Mouse (Mus musculus): ENCODE measurements around the gene Rtp3. TPM values are rescaled to one million over a fixed set of nuclear protein-coding genes. Genes with fewer than 3 reads are reported as not detected.

Rtp3 gene
- polyA plus RNA-seq, 1 experiment, result not detected

DNA sequence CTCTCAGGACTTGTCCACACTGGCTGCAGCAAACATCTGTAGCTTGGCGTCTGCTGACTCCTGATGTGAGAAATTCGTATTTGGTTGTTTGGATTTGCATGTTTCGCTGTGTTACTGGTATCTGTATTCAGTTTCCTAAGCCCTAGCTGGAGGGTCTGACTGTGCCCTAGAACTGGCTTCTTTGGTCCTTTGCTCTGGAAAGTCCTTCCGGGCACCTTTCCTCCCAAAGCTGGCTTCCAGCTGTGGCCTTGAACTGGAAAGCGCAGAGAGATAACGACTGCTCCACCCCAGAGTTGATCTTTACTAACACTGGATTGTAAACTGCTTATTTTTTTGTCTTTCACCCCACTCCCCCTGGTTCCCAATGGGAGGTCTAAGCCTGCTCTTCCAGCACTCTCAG, 42.5 kb downstream of the Rtp3 start:
- Histone ChIP-seq H3K4me3 (ENCODE audit: low read depth, low read length) (peak overlapping the region; percentile 59), H3K4me1 (ENCODE audit: control insufficient read depth, insufficient read depth, low read length) (peaks cover 4% of the 10 kb centered on the region), H3K27ac (ENCODE audit: insufficient read depth, low read length) (peak overlapping the region; percentile 100), H3K27me3 (ENCODE audit: control insufficient read depth, insufficient read depth, low read length, poor library complexity, severe bottlenecking) (no peaks in the 10 kb centered on the region), H3K36me3 (ENCODE audit: control insufficient read depth, insufficient read depth, low read length, poor library complexity, severe bottlenecking) (peaks cover 7% of the 10 kb centered on the region), H3K9ac (ENCODE audit: low read depth, poor library complexity, severe bottlenecking) (peak overlapping the region; percentile 57), H3K9me3 (replicated peaks; ENCODE audit: control insufficient read depth, insufficient read depth, low read length, poor library complexity, severe bottlenecking) (no peaks in the 10 kb centered on the region)
- TF ChIP-seq CTCF (IDR thresholded peaks at IDR 0.05; ENCODE audit: low read depth, low read length), result no peak
- TF ChIP-seq EP300 (IDR thresholded peaks at IDR 0.05; ENCODE audit: insufficient read depth, low read depth, low read length), result peak; percentile 99

DNA sequence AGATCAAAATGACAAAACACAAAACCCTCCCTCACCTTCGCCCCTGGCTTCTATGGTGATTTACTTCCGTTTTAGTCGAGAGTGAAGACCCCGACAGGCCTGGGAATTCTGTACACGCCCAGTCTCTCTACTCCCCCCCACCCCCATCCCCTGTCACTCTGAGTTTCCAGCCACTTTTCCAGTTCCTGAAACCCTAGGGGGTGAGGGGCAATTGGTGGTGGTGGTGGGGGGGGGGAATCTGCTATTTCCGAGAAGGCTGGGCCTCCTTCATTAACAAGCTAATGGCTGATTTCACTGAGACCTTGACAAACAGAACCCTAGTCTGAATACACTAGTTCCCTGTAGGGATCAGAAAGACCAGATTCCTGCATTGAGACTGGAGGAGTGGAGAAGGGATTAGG, 43.1 kb downstream of the Rtp3 start:
- Histone ChIP-seq H3K36me3 (ENCODE audit: control insufficient read depth, insufficient read depth, low read length, poor library complexity, severe bottlenecking) (peaks cover 13% of the 10 kb centered on the region), H3K4me1 (ENCODE audit: control insufficient read depth, insufficient read depth, low read length) (peaks cover 4% of the 10 kb centered on the region), H3K9ac (ENCODE audit: low read depth, poor library complexity, severe bottlenecking) (peak overlapping the region; percentile 76), H3K9me3 (replicated peaks; ENCODE audit: control insufficient read depth, insufficient read depth, low read length, poor library complexity, severe bottlenecking) (no peaks in the 10 kb centered on the region), H3K27me3 (ENCODE audit: control insufficient read depth, insufficient read depth, low read length, poor library complexity, severe bottlenecking) (no peaks in the 10 kb centered on the region), H3K4me3 (ENCODE audit: low read depth, low read length) (peak overlapping the region; percentile 79), H3K27ac (ENCODE audit: insufficient read depth, low read length) (peak overlapping the region; percentile 100)
- TF ChIP-seq EP300 (IDR thresholded peaks at IDR 0.05; ENCODE audit: insufficient read depth, low read depth, low read length), result peak; percentile 99
- TF ChIP-seq CTCF (IDR thresholded peaks at IDR 0.05; ENCODE audit: low read depth, low read length), result no peak
- TF ChIP-seq POLR2A (IDR thresholded peaks at IDR 0.05; ENCODE audit: insufficient read depth, low read length), result no peak

- Histone ChIP-seq H3K36me3 (ENCODE audit: control insufficient read depth, insufficient read depth, low read length, poor library complexity, severe bottlenecking) (peaks cover 18% of the 10 kb centered on the region), H3K4me3 (ENCODE audit: low read depth, low read length) (peak overlapping the region; percentile 79), H3K9ac (ENCODE audit: low read depth, poor library complexity, severe bottlenecking) (peak overlapping the region; percentile 76), H3K27ac (ENCODE audit: insufficient read depth, low read length) (peak overlapping the region; percentile 97), H3K4me1 (ENCODE audit: control insufficient read depth, insufficient read depth, low read length) (peaks cover 2% of the 10 kb centered on the region), H3K9me3 (replicated peaks; ENCODE audit: control insufficient read depth, insufficient read depth, low read length, poor library complexity, severe bottlenecking) (no peaks in the 10 kb centered on the region), H3K27me3 (ENCODE audit: control insufficient read depth, insufficient read depth, low read length, poor library complexity, severe bottlenecking) (no peaks in the 10 kb centered on the region)
- TF ChIP-seq CTCF (IDR thresholded peaks at IDR 0.05; ENCODE audit: low read depth, low read length) (no peak), EP300 (IDR thresholded peaks at IDR 0.05; ENCODE audit: insufficient read depth, low read depth, low read length) (peak; percentile 87), POLR2A (IDR thresholded peaks at IDR 0.05; ENCODE audit: insufficient read depth, low read length) (no peak)
Measured at GRCm38 (mm10) chr9:110946548-110947044, 43.8 kb downstream of the Rtp3 start.

- Histone ChIP-seq H3K36me3 (ENCODE audit: control insufficient read depth, insufficient read depth, low read length, poor library complexity, severe bottlenecking) (peaks cover 25% of the 10 kb centered on the region), H3K4me1 (ENCODE audit: control insufficient read depth, insufficient read depth, low read length) (peaks cover 2% of the 10 kb centered on the region), H3K4me3 (ENCODE audit: low read depth, low read length) (peak within 1 kb of the TSS; percentile 87), H3K27me3 (ENCODE audit: control insufficient read depth, insufficient read depth, low read length, poor library complexity, severe bottlenecking) (no peaks in the 10 kb centered on the region), H3K9me3 (replicated peaks; ENCODE audit: control insufficient read depth, insufficient read depth, low read length, poor library complexity, severe bottlenecking) (no peaks in the 10 kb centered on the region), H3K27ac (ENCODE audit: insufficient read depth, low read length) (peak within 1 kb of the TSS; percentile 97), H3K9ac (ENCODE audit: low read depth, poor library complexity, severe bottlenecking) (peak within 1 kb of the TSS; percentile 76)
- TF ChIP-seq CTCF (IDR thresholded peaks at IDR 0.05; ENCODE audit: low read depth, low read length) (no peak), EP300 (IDR thresholded peaks at IDR 0.05; ENCODE audit: insufficient read depth, low read depth, low read length) (peak; percentile 86), POLR2A (IDR thresholded peaks at IDR 0.05; ENCODE audit: insufficient read depth, low read length) (peak; percentile 61)
Measured at GRCm38 (mm10) chr9:110945926-110946325, 44.5 kb downstream of the Rtp3 start, which contains the start of gene Tdgf1. Tdgf1 (minus strand) TSS chr9:110946158.

- Histone ChIP-seq H3K9me3 (replicated peaks; ENCODE audit: control insufficient read depth, insufficient read depth, low read length, poor library complexity, severe bottlenecking) (no peaks in the 10 kb centered on the region), H3K4me3 (ENCODE audit: low read depth, low read length) (peak overlapping the region; percentile 87), H3K4me1 (ENCODE audit: control insufficient read depth, insufficient read depth, low read length) (no peaks in the 10 kb centered on the region), H3K36me3 (ENCODE audit: control insufficient read depth, insufficient read depth, low read length, poor library complexity, severe bottlenecking) (peaks cover 31% of the 10 kb centered on the region), H3K27me3 (ENCODE audit: control insufficient read depth, insufficient read depth, low read length, poor library complexity, severe bottlenecking) (no peaks in the 10 kb centered on the region), H3K9ac (ENCODE audit: low read depth, poor library complexity, severe bottlenecking) (peak overlapping the region; percentile 76), H3K27ac (ENCODE audit: insufficient read depth, low read length) (peak overlapping the region; percentile 97)
- TF ChIP-seq CTCF (IDR thresholded peaks at IDR 0.05; ENCODE audit: low read depth, low read length), result no peak
- no peak for TF ChIP-seq EP300 (IDR thresholded peaks at IDR 0.05; ENCODE audit: insufficient read depth, low read depth, low read length)
- TF ChIP-seq POLR2A (IDR thresholded peaks at IDR 0.05; ENCODE audit: insufficient read depth, low read length), result no peak
Measured at GRCm38 (mm10) chr9:110945343-110945742, 45.0 kb downstream of the Rtp3 start.

GRCm38 (mm10) chr9:110944265-110944664, 46.1 kb downstream of the Rtp3 start:
- H3K9me3 ChIP-seq (replicated peaks; ENCODE audit: control insufficient read depth, insufficient read depth, low read length, poor library complexity, severe bottlenecking), result no peaks in the 10 kb centered on the region
- peak overlapping the region; percentile 59 for H3K27ac ChIP-seq (ENCODE audit: insufficient read depth, low read length)
- peak overlapping the region; percentile 64 for H3K4me3 ChIP-seq (ENCODE audit: low read depth, low read length)
- H3K4me1 ChIP-seq (ENCODE audit: control insufficient read depth, insufficient read depth, low read length), result no peaks in the 10 kb centered on the region
- H3K27me3 ChIP-seq (ENCODE audit: control insufficient read depth, insufficient read depth, low read length, poor library complexity, severe bottlenecking), result no peaks in the 10 kb centered on the region
- peaks cover 37% of the 10 kb centered on the region for H3K36me3 ChIP-seq (ENCODE audit: control insufficient read depth, insufficient read depth, low read length, poor library complexity, severe bottlenecking)
- TF ChIP-seq CTCF (IDR thresholded peaks at IDR 0.05; ENCODE audit: low read depth, low read length), result peak; percentile 23
- no peak for TF ChIP-seq POLR2A (IDR thresholded peaks at IDR 0.05; ENCODE audit: insufficient read depth, low read length)
- no peak for TF ChIP-seq EP300 (IDR thresholded peaks at IDR 0.05; ENCODE audit: insufficient read depth, low read depth, low read length)
- peak overlapping the region; percentile 76 for H3K9ac ChIP-seq (ENCODE audit: low read depth, poor library complexity, severe bottlenecking)

Measured in ES-Bruce4 (cell line).